Mouse (Mus musculus): ENCODE measurements around the gene Tpra1.

GRCm38 (mm10) chr6:88870594-88870993, 31.5 kb upstream of the Tpra1 start:
- no peak for TF ChIP-seq CTCF (IDR thresholded peaks at IDR 0.05; ENCODE audit: low read depth)
- TF ChIP-seq EP300 (IDR thresholded peaks at IDR 0.05; ENCODE audit: low read depth): no peak
